Mouse (Mus musculus) megakaryocyte, embryonic 14.5 days (primary cell): ENCODE results near the gene Nop16.

Experiments used
- FLI1 ChIP-seq: IDR thresholded peaks from 2 replicates; pipeline ENCODE4 v1.6.1; 2012; ENCODE audit warnings: low read length, inconsistent platforms, mixed read lengths
- GATA1 ChIP-seq: IDR thresholded peaks from 3 replicates; pipeline ENCODE4 v1.6.1; 2012; ENCODE audit warnings: mixed read lengths, low read length, inconsistent platforms, borderline replicate concordance

- TF ChIP-seq FLI1: no peak
- TF ChIP-seq GATA1: no peak
These were observed 39.2 kb upstream of the Nop16 start for GRCm38 (mm10) chr13:54629128-54629527.
